Mouse (Mus musculus) induced T-regulatory cell, adult 2 months (primary cell): ENCODE measurements at regions not wholly inside any gene's neighbourhood (a gene's known extent, or its start where the extent isn't known, plus 50 kb on each side); places are given as distances from the start of the nearest gene placed in this dataset.

ENCODE experiments used
- DNase-seq: peaks from one replicate; pipeline ENCODE4 v3.0.0-alpha.2; 2012; ENCODE audit warnings: low read depth

GRCm38 (mm10) chr13:47298010-47298409, 175.6 kb downstream of the Rnf144b start:
- DNase-seq: no peak

GRCm38 (mm10) chr13:47300486-47300885, 178.0 kb downstream of the Rnf144b start:
- no peak for DNase-seq

DNA sequence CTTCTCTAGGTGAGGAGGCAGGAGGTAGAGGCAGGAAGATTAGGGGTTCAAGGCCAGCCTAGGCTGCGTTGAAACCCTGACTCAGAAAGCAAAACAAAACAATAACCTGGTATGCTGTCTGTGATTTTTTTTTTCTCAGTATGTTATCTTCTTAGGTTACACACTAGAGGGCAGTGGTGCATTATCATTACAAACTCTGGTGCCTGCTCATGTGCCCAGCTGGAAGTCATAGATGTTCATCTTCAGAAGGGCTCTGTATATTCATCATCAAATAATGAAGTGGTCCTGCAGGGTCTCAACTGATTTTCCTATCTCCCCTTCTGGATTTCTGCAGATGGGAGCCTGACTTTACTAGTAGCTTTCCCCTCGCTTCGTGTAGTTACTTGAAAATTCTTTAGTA, 178.6 kb downstream of the Rnf144b start:
- DNase-seq: peak; percentile 7

- no peak for DNase-seq
Measured at GRCm38 (mm10) chr13:47309492-47309891, 187.0 kb downstream of the Rnf144b start.

DNA sequence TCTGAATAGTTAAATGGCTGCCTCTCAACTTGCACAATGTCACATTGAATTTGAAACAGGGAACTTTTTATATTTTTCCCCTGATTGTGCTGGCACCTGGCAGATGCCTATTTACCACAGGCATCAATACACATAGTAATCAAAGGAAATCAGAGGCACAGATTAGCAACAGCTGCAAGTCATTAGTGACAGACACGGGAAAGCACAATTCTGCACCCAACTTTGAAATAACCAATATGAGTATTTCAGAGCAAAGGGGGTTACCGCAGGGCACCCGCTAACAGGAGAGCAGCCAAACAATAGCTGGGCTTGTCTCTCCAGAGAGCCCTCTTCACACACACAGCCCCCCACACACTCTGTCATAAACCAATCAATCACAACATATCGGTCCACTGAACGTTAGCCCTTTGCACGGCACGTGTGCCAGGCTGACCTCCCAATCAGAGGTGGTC, 188.3 kb downstream of the Rnf144b start:
- DNase-seq: no peak

GRCm38 (mm10) chr13:47319549-47319948, 197.1 kb downstream of the Rnf144b start:
- no peak for DNase-seq

- no peak for DNase-seq
Measured at GRCm38 (mm10) chr13:47321876-47322275, 199.4 kb downstream of the Rnf144b start.

GRCm38 (mm10) chr13:47335996-47336684, 213.7 kb downstream of the Rnf144b start:
- DNase-seq: no peak

DNA sequence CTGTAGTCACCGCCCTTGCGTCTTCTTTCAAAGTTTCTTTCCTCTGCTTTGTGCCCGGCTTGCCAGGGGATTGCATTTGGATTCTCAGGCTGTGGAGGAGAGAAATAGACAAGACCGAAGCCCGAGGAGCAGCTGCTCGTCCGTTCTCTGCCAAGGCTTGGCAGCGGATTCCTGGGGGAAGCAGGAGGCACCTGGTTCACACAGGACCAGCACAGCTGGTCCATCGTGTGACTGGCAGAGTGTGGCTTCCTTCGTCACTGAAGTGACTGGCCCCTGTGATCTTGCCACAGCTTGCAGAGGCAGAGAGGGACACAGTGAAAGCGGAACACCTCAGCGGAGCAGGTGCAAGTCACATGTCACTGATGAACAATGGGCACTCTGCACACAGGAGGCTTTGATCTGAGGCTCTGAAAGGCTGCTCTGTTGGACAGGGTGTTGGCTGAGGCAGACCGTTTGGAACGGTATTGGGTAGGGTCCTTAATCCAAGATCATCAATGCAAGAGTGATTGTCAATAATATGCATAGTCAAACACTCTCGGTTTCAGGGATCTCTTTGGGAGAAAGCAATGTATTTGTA, 214.5 kb downstream of the Rnf144b start:
- DNase-seq: no peak

- DNase-seq: no peak
Measured at GRCm38 (mm10) chr13:47339411-47339810, 217.0 kb downstream of the Rnf144b start.

DNA sequence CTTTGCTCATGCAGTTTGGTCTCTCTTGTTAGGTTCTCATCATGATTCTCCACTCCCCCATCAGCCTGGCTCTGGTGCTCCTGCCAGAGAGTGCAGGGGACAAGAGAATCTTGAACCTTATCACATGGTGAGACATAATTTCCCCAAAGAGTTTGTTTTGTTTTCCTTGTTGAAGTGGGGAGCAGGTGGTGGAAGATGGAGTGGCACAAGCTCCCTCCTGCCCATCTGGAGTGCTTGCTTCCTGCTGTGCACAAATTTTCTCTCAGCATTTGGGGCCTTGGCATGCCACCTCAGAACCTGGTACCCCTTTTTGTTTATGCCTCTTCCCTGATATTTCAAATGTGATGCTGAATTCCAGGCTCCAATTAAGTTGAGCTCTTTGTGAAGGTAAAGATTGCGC, 219.9 kb downstream of the Rnf144b start:
- no peak for DNase-seq

GRCm38 (mm10) chr13:47345576-47345975, 223.1 kb downstream of the Rnf144b start:
- no peak for DNase-seq

GRCm38 (mm10) chr13:47347835-47348234, 225.4 kb downstream of the Rnf144b start:
- DNase-seq: no peak

DNA sequence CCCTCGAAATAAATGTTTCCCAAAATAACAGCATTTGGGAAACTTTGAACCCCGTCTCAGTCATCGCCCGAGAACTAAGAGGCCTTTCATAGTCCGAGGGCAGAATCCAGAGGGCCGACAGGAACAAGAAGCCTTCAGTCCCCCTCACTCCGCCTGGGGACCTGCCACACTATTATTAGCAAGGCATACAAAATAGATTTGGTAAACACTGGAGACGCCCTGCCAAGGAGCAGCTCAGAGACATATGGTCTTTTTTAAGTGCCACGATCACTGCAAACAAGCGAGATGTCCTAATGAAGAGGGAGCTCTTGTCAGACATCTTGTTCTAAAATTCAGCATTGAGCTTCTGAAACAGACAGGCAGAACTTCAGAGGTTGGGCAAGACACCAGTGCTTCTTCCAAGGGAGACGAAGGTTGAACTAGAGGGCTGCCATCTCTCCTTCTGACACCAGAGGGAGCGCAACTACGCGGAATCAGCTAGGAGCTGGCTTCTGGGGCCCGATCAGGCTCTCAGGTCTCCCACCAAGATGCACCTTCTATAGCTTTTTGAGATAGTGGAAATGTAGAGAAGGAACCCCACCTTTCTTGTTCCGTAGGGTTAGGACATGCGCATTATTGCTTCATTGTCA, 226.2 kb downstream of the Rnf144b start:
- peak; percentile 16 for DNase-seq

DNA sequence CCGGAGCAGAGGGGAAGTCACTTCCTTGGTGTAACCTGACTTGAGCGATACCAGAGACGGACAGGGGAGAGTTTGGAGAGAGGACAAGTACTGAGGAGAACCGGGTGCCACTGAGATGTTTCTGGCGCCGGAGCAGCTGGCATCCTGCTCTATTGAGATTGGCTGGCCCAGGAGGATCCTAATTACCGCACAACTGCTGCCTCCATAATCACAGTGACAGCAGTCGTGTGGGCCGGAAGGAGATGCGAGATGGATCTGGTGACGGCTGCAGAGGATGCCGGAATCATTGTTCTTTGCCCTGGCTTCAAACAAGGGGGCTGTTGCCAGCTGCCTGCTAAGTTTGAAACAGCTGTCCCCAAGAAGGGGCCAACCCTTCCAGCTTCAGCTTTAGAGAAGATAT, 232.0 kb downstream of the Rnf144b start:
- DNase-seq: no peak

DNA sequence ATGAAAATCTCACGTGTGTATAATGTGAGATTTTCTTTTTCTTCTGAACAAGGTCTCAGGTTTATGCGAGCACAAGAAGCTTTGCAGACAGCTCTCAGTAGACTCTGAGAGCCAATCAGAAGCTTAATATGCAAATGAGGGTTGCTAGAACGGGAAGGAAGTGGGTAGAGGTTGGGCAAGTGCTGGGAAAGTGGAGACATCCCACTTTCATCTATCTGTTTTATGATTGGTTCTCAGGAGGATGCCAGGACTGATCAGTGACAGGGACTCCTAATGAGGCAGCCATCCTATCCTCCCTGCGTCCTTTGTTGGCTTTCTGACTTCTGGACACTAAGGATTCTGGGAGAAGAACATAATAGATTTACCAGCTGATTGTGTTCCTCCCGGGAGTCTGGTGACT, 232.7 kb downstream of the Rnf144b start:
- no peak for DNase-seq

DNA sequence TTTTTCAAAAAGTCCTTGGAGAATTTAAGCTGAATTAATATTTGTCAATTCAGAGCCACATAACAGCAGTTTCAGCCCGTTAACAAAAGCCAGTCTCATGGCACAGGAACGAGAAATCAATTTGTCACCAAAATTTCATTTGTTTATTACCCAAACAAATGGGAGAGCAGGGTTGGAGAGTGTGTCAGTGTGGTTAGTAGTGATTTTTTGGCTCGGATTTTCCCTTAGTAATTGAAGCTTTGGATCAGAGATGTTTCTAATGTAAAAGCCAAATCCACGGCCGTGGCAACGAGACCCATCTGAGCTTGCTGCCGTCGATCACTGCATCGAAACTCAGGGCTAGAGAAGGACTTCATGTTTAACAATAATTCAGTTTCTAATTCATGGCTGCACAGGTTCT, 236.5 kb downstream of the Rnf144b start:
- no peak for DNase-seq

DNA sequence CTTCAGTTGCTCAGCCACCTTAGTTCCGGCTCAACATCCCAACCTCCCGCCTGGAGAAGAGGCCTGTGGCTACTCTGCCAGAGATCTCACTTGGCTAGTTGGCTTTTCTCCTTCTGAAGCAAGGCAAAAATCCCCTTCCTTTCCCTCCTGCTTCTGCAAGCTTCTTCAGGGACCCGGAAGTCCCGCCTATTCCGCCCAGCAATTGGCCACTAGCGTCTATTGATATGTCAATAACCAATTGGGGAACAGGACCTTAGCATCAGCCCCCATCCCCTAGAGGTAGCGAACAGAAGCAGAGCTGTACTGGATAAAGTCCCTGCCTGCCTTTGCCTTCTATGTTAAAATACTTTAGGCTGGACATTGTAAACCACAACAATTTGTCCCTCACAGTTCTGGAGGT, 243.3 kb downstream of the Rnf144b start:
- no peak for DNase-seq

- DNase-seq: no peak
Measured at GRCm38 (mm10) chr13:47368041-47368823, 245.8 kb downstream of the Rnf144b start.

GRCm38 (mm10) chr13:47374583-47374982, 252.1 kb downstream of the Rnf144b start:
- no peak for DNase-seq

DNA sequence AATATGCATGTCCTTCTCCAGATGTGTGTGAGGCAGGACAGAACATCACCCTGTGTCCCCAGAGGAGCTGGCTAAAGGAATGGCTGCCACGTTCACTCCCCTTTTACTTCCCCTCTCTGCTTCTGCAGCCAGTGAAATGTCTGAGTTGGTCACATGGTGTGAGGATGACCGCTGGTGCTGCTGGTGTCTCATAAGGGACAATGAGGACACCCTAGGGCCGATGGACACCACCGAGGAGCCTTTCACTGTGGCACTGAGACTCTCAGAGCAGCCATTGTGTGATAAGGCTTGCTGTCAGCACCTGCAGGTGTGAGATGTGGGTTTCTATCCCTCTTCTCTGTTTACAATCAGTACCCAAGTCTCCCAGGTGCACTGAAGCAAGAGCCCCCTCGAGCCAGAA, 268.6 kb downstream of the Rnf144b start:
- DNase-seq: no peak

- no peak for DNase-seq
Measured at GRCm38 (mm10) chr13:47397726-47398350, 275.4 kb downstream of the Rnf144b start.
